Mouse (Mus musculus) adrenal gland, adult (tissue): ENCODE measurements around the gene Gm38392.
"Not testable (repeated sequence)": the region's sequence is repeated elsewhere in the genome, so short reads cannot be mapped to it uniquely, and the experiment has no call there.

ENCODE experiments used
- DNase-seq, 2 experiments: peaks; one replicate each; pipeline ENCODE4 v3.0.0; 2022 to 2023; ENCODE audit warnings: low spot score in 1 of 2; ENCODE audit not compliant: inconsistent age in 2 of 2

Gm38392 gene

DNA sequence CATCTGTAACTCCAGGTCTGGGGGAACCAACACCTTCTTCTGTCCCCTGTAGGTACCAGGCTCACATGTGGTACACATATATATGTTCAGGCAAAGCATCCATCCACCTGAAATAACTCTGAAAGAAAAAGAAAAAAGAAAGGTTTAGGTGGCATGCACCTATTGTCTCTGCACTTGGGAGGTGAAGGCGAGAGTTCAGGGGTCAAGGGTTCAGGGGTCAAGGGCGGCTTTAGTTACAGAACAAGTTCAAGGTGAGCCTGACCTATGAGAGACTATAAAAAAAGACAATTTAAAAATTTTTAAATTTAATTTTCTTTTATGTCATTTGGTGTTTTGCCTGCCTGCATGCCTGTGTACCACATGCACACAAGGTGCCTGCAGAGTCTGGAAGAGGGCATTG is 7.0 kb downstream of the Gm38392 start:
- no peak for DNase-seq

DNA sequence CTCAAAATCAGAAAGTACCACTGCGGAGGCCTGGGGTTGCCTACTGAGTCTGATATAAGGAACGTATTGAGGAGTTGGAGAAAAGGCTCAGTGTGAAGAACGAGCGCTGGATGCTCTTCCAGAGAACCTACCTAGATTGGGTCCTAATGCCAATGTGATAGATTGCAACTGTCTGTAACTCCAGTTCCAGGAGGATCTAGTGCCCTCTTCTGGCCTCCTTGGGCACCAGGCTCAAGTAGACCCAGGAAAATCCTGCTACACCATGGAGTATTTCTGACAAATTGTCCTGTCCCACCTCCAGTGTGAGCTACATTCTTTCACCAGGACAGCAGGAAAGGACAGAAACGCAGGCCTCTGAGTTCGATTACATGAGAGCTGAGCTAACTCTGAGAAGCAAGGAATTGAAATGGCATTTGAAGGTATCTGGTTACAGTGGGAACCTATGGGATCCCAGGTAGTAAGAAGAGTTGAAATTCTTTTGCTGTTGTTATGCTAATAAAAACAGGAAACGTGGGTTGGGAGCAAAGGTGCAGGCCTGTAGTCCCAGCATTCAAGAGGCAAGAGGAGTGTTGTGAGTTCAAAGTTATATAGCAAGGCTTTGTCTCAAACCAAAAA is 10.4 kb downstream of the Gm38392 start:
- DNase-seq = peak; percentile 37 to 81

DNA sequence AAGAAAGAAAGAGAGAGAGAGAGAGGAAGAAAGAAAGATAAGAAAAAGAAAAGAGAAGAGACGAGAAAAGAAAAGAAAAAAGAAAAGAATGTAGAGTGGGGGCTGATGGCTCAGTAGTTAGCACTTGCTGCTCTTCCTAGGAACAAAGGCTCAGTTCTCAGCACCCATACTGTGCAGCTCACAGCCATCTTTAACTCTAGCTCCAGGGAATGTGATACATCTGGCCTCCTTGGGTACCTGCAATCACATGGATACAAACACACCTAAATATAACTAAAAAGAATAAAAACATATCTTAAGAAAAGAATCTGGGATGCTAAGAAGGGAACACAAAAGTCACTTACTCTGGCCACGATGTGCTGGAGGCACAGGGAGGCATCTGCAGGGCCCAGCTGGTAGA is 10.9 kb downstream of the Gm38392 start:
- no peak for DNase-seq

DNA sequence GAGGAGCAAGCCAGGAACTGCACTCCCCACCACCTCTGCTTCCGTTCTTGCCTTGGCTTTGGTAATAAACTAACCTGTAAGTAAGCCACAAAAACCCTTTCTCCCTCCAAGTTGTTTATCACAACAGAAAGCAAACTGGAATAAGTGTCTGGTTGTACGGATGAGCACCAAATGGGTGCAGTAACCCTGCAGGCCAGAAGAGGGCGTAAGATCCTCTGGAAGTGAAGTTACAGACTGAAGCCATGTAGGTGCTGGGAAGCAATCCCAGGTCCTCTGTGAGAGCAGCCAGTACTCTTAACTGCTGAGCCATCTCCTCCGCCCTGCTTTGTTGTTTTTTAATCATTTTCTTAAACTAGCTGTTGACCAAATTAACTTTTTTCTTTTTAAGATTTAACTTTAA is 13.0 kb downstream of the Gm38392 start:
- no peak for DNase-seq

DNA sequence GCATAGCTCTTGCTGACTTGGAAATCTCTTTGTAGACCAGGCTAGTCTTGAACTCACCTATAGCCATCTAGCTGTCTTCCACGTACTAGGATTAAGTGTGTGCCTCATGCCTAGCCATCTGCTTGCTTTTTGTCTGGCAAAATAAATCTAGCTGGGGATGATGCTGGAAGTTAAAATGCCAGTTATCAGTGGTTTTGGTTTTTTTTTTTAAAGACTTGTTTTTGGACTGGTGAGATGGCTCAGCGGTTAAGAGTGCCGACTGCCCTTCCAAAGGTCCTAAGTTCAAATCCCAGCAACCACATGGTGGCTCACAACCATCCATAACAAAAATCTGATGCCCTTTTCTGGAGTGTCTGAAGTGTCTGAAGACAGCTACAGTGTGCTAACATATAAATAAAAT is 15.2 kb downstream of the Gm38392 start:
- no peak for DNase-seq

DNA sequence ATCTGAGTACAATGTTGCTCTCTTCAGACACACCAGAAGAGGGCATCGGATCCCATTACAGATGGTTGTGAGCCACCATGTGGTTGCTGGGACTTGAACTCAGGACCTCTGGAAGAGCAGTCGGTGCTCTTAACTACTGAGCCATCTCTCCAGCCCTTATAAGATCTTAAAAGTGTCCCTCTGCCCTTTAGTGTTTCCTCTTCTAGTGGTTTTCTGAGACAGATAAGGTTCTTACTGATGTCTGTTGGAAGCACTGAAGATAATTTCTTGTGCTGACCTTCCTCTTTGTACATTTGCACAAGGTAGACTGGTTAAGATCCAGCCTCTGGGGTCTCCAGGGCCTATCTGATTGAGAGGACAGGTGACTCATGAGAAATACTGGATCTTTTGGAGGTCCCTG is 15.7 kb downstream of the Gm38392 start:
- DNase-seq = not testable (repeated sequence)

DNA sequence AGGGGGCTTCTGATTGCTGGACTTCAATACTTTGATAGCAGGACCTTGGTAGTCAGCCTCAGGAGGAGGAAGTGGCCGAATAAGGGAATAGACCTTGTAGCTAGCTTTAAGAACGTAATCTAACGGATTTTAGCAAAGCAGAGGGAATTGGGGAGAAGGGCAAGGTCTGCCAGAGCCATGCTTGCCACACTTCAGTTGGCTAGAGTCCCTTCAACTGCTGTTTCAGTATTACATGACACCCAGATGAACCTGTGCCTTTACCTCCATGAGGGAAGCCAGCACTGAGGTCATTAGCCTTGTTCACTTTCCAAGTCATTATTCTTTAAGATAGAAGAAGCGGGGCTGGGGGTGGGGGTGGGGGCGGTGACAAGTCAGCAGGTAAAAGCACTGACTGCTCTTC is 18.0 kb downstream of the Gm38392 start:
- no peak for DNase-seq

DNA sequence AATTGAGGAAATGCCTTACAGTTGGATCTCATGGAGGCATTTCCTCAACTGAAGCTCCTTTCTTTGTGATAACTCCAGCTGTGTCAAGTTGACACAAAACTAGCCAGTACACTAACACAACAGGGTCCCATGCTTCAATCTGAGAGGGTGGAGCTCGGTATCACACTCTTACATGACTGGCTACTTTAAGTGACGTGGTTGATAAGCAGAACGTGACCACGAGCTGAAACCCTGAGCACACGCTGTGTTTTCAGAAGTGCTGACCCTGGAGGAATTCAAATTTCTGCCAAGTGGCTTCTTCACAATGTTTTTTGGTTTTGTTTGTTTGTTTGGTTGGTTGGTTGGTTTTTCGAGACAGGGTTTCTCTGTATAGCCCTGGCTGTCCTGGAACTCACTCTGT is 19.0 kb downstream of the Gm38392 start:
- not testable (repeated sequence) for DNase-seq

DNA sequence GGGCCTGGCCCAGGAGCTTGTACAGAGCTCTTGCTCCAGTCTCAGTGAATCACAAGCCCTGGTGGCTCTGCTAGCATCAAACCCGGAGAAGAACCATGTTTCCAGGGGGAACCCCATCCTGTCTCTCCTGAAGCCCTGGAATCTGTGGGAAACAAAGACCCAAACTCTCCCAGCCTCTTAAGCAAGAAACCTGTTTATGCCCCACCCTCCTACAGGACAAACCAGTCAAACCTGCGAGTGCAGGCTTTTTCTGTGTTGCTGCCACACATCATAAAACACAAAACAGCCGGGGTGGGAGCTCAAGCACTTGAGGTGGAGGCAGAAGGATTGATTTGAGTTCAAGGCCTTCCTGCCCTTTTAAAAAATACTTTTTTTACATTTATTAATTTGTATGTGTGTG is 24.7 kb downstream of the Gm38392 start:
- no peak for DNase-seq

DNA sequence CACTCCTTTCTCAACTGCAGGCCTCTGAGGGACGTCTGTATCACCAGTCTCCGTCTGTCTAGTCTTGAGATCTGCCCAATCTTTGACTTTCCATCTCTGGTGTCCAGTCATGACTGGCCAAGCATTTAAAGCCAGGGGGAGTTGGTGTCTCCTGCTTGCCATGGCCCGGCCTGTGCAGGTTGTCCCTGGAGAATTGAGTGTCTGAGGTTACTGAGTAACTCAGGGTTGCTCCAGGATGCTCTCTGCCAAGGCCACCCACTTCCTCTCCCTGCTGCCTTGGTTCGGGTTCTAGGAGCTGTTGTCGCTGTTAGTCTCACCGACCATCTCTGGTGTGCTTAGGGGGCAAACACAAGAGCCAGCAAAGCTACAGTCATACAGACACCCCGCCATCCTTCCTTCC is 30.6 kb downstream of the Gm38392 start:
- no peak for DNase-seq

DNA sequence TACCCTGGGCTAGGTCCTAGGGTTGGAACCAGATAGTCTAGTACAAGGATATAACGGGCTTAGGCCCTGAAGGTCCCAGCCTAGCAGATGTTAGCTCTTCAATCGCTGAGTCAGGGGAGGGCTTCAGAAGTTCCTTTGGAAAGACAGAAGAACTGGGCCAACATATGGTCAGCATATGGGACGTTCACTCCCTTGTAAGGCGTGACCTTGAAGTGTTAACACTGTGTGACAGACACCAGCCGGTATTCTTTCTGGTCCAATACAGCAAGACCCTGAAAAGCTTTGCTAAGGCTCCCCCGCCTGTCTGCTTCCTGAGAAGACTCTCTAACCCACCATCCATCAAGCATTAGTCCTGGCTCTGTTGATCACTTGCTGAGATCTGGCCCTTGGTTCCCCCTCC is 31.1 kb downstream of the Gm38392 start:
- DNase-seq = no peak

DNA sequence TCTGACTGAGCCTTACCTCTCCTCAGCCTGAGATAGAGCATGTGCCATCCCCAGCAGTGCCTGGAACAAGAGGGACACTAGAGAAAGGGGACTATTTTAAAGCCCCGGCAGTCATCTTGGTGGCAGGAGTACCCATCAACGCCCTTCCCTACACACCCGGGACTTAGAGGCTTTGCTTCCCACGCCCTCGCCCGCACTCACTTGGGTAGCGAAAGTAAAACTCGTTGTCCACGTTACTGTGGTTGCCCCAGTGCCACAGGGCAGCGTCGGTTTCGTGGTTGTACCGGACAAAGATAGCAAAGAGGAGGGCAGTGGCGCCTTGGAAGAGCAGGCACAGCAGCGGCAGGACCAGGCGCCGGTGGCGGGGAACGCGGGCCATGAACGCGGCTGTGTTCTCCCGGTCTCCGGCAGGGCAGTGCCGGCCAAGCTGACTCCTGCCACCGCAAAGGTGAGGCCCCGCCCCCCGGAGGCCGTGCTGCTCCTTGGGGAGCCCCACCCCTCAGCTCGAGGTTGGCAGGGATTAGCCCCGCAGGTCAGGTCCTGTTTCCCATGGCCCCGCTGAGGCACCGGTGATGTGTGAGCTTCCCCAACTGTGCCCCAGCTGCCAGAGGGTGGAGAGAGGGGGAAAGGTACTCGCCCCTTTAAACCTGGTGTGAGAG is 32.6 kb downstream of the Gm38392 start, which contains the start of gene Rhbg:
Gene Rhbg (minus strand): TSS at position 442 of the 659 bp plus-strand sequence.
- DNase-seq = peak; percentile 81 to 88

DNA sequence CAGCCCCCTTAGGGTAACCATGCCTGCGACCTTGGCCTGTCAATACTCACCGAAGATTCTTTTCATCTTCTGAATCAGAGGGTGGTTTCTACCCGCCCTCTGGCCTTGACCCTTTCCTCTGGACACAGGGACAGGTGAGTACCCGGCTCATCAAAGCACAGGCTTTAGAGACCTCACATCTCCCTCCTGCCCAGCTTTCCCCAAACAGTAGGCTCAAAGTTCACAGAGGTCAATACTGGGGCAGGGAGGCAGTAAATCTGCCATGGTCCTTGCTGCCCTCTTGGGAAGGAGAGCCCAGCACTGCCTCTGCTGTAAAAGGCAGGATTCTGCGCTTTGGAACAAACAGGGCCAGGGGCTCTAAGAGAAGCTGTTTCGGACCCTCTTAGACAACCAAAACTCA is 34.3 kb downstream of the Gm38392 start:
- peak; percentile 32 to 52 for DNase-seq

DNA sequence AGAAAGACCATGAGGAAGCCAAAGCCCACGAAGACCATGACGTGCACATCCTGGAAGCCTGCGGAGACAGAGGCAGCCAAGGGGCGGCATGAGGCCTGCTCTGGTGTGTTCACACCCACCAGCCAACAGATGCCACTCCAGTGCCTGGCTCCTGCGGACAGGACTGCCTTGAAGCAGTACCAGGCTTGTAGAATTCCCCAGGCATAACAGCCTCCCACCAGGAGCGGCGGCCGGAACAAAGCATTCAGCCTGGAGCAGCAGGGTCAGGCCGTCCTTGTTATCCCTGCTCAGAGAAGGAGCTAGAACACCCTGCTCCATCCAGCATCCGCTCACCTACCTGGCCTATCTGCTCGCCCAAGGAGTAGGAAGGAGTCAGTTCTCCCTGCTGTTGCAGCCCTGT is 38.6 kb downstream of the Gm38392 start:
- no peak for DNase-seq

DNA sequence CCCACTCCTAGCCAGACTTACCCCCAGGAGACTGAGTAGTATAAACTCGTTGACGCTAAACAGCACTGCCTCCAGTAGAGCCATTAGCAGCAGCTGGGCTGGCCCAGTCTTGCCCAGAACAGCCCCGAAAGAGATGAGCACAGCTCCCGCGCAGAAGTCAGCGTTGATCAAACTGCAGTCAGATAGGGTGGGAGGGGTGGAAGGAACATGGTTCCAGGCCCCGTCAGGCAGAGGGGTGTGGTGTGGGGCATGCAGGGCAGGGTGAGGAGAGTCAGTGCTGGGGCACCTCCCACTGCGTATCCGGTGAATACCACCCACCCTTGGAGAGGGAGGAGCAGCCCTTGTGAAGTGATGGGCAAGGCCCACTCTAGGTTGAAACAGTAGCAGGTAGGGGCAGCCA is 39.3 kb downstream of the Gm38392 start:
- no peak for DNase-seq

DNA sequence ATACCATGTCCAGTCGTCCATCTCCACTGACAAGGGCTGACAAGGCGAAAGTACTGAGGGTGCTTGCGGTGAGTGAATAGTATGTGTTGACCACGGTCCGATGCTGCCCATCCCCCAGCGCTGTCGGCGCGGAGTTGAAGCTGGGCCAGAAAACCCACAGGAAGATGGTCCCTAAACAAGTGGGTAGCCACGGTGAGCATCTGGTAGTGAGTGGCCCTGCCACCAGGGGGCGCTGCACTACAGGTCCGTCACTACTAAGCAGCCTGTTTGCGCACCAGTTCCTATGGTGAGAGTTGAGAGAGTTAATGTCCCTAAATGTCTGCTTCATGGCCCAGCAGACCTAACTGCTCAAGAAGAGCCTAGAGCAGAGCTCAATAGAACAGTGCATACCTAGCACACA is 41.2 kb downstream of the Gm38392 start:
- peak; percentile 75 to 90 for DNase-seq

DNA sequence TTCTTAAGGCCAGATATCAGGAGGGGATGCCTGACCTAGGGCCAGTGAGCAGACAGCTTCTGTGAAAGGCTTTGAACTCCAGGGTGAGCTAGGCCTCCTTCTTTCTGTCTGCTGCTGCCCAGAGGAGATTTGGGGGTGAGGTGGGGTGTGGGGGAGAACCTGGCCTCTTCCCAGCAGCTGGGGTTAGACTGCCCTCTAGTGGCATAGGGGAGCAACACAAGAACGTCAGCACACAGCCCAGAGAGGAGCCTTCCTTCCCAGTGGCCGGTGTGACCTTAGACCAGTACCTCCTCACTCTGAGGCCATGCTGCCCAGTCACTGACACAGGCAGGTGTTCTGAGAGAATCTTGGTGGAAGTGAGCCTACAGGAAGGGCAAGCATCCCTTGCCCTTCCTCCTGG is 42.9 kb downstream of the Gm38392 start:
- peak in 1 of 2 experiments; percentile 81 for DNase-seq

DNA sequence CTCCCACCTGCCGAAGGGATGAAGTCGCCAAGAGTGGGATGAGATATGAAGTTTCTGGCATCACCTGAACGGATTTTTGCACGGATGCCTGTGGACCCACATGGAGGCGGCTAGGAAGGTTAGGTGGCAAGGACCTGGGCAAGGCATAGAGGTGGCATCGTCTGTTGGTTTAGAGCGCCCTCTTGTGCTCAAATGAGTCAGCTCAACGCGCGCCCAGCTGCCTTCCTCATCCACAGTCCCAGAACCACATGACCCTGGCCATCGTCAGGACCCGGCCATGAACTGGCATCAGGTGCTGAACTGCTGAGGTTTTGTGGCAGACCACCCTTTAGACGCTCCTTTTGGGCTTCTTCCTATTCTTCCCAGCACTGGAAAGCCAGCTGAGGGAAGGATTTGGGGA is 44.5 kb downstream of the Gm38392 start:
- DNase-seq = peak; percentile 75 to 92

DNA sequence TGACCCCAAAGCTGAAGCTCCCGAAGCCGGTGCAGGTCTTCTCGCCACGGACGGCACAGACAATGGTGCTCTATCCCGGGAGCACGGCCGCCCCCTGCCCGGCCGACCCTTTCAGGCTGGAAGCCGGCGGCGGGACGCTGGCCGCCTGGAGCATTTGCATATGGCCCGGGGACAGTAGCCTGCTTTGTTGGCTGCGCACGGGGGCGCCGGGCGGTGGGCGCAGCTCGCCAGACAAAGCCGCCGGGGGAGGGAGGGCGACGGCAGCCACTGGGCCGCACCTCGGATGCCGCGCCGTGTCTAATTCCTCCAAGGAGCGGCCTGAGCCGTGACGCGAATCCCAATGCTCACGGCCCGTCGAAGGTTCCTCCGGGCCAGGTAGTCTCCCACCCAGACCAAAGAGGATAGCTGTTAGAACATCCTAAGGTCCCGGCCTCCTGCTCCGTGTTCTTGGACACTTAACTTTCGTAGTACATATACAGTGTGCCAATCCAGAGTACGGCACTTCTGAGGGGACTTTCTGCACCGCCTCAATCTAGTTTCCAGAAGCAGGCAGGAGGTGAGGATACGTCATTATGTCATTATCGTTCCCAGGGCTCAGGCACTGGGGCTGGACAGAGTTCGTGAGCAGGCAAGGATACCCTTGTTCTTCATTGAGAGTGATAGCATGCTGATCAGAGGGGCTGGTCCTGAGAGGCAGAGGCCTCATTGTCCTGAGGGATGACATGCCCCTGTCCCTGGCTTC is 45.8 kb downstream of the Gm38392 start:
- DNase-seq = no peak

DNA sequence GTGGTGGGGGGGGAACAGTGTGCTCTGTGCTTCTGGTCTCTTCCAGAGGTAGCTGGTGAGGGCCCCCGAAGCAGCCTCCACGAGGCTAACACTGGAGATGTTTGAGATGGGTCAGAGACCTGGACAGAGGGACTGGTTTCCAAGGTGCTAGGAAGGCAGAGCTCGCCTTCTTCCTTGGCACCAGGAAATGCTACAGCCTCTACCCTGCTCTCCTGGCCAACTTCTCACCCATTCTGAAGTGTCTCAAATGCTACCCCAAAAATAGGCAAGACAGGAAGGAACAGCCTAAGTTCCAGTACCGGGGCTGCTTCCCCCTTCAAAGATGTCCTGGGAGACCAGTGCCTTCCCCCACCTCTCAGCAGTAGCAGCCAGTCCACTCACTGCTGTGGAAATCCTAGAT is 47.6 kb downstream of the Gm38392 start:
- no peak for DNase-seq

DNA sequence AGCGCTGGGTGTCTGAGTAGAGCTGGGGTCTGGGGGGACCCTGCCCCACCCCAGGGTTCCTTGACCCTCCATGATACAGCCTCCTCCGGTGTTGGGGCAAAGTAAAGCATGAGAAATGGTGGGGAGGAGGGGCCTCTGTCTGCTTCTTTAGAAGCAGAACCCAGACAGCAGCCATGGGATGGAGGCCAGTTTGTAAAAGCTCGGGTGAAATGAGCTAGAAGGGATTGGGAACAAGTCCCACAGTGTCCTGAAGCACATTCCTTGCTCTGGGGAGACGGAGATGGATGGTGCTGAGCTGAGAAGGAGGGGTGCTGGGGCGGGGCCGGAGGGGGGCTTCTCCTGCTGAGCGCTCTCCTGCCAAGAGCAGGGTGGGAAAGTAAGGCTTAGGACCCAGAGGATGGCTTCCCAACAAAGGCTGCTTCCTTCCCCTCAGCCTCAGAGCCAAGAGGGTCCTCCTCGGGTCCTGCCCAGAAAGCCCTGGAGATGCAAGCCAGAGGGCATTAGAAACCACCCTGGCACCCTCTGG is 48.1 kb downstream of the Gm38392 start:
- DNase-seq = no peak

DNA sequence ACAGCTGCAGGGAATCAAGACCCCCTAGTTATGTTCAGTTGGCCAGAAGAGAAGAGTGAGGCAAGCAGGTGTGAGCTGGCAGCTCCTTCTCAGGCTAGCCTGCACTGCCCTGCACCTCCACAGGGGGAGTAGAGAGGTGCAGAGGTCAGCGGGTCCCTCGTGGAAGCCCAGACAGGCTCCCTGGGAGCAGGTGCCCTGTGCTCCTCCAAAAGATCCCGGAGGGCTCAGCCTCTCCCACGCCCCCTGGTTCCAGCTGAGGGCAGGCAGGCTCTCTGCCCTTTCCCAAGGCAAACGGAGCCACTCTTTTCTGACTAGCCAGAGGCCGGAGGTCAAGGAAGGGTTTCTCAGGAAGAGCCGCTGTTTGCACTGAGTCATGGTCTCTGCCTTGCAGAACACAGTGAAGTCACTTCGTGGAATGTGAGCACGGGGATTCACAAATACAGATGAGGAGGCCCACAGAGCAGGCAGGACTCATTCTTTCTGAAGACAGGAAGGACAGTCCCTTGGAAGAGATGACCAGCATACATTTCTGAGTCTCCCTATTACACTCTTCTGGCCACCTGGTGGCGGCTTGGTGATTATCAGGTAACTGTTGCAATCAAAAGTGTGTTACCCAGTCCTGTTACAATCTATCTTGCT is 49.3 kb downstream of the Gm38392 start:
- DNase-seq = peak; percentile 64 to 83
